Mouse (Mus musculus): ENCODE data around the gene Ptpn11. TPM values are rescaled to one million over a fixed set of nuclear protein-coding genes. Genes with fewer than 3 reads are reported as not detected.
A peak's percentile ranks its signal among the peaks of the same experiment; 100 is the strongest.

The Ptpn11 gene
- polyA plus RNA-seq, 1 experiment from 2014 or later = 15.8 TPM

DNA sequence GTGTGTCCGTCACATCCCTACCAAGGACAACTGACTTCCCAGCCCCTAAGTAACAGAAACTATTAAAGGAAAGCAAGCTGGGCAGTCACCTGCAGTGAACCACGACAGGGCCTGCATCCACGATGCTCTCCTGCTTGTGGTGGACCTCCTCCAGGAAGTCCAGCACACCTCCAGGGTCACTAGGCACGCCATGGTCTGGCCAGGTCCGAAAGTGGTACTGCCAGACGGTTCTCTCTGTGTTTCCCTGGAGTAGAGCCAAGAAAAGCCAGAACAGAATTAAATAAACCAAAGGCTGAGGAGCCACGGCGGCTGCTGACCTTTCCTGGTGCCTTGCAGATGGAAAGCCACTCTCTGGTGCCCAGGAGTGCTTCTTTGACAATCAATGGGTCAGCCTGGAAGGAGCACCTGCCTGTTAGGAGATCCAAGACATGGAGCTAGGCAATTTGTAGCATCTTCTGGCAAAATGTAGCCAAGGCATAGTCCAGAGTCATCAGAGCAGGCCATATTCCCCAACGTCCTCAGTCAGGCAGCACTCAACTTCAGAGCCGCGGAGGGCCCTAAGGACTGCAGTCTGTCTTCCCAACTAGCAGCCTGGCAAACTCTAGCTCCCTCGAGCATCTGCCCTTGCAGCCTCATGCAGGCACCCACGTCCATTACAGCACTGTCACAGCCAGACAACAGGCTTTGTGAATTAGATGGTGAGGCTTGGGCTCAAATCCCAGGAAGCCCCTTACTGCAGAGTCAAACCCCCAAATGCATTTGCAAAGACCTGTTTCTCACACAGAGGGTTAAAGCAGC, 46.6 kb downstream of the Ptpn11 start:
- ATAC-seq = no peak
- 82% methylated on average over 13 of the region's 13 CpGs for WGBS (ENCODE audit: insufficient replicate concordance)
- H3K4me2 ChIP-seq = no peak overlapping the region
- H3K27me3 ChIP-seq (replicated peaks) = no peaks in the 10 kb centered on the region
- H3K4me1 ChIP-seq = no peaks in the 10 kb centered on the region
- peaks cover 97% of the 10 kb centered on the region for H3K36me3 ChIP-seq
- no peak overlapping the region for H3K27ac ChIP-seq
- no peaks in the 10 kb centered on the region for H3K9me3 ChIP-seq (replicated peaks)
- H3K4me3 ChIP-seq = no peak overlapping the region
- H3K9ac ChIP-seq = no peak overlapping the region

DNA sequence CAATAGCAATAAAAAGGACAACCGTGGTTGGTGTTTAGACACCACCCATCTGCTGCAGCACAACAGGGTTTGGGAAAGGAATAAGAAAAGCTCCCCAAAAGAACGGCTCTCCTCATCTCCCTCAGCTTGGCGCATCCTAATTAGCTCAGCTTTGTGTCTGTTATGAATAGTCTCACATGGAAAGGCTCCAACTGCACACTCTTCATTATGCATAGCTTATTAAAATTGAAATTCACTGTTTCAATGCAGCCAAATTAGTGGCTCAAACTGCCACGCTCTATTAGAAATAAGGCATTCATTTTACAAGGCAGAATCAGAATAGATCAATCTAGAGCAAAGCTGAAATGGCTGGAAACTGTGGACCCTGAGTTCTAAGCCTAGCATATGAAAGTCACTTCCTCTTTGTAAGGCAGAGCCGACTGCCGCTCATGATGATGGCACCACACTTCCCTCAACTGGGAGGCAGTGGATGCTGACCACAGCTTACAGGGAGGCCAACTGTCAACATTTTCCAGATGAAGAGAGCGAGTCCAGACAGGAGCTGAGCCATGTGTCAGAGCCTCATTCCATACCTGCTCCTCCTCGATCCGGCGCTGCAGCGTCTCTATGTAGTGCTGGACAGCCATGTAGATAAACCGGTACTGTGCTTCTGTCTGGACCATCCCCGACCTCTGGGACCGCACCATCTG, 48.6 kb downstream of the Ptpn11 start:
- H3K36me3 ChIP-seq = peaks cover 97% of the 10 kb centered on the region
- H3K9ac ChIP-seq = no peak overlapping the region
- 81% methylated on average over 14 of the region's 14 CpGs for WGBS (ENCODE audit: insufficient replicate concordance)
- no peaks in the 10 kb centered on the region for H3K9me3 ChIP-seq (replicated peaks)
- ATAC-seq = no peak
- no peak overlapping the region for H3K4me3 ChIP-seq
- no peak overlapping the region for H3K4me2 ChIP-seq
- no peak overlapping the region for H3K27ac ChIP-seq
- H3K27me3 ChIP-seq (replicated peaks) = no peaks in the 10 kb centered on the region
- H3K4me1 ChIP-seq = no peaks in the 10 kb centered on the region

DNA sequence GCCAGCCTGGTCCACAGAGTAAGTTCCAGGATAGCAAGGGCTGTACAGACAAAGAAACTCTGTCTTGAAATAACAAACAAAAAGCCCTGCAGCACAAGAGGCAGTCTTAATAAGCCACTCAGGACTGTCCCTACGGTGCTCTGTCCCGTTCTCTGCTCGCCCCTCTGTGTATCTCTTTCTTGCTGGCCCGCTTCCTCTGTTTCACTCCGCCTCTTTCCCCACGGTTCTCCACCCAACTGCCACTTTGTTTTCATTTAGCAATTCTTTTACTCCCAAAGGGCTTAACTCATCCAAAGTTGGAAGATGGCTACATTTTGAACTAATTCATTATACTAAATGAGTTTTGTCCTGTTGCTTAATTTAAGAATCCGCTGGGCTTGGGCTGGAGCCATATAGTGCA, 50.9 kb downstream of the Ptpn11 start:
- Histone ChIP-seq H3K4me1 (no peaks in the 10 kb centered on the region), H3K4me3 (no peak overlapping the region), H3K27ac (no peak overlapping the region), H3K36me3 (peaks cover 96% of the 10 kb centered on the region), H3K9me3 (replicated peaks) (no peaks in the 10 kb centered on the region), H3K27me3 (replicated peaks) (no peaks in the 10 kb centered on the region), H3K9ac (no peak overlapping the region), H3K4me2 (no peak overlapping the region)
- no peak for ATAC-seq
- 79% methylated on average over 7 of the region's 7 CpGs for WGBS (ENCODE audit: insufficient replicate concordance)

DNA sequence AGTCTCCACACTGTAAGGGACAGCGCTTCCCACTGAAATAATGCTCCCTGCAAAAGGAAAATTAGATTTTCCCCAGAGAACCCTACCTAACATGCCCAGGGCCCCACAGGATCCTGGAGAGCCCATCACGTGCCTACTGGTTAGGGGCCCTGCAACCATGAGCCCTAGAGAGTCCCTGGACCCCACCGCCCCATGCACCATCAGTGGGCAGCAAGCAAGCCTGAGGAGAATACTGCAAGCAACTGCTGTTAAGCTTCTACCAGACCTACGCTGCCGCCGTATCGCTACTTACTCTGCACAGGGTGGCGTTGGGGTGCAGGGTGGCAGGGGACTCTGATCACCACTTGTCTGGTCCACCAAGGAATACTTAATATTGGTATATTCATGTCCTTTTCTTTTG, 54.1 kb downstream of the Ptpn11 start:
- Histone ChIP-seq H3K4me1 (no peaks in the 10 kb centered on the region), H3K4me2 (no peak overlapping the region), H3K9me3 (replicated peaks) (no peaks in the 10 kb centered on the region), H3K4me3 (no peak overlapping the region), H3K27ac (no peak overlapping the region), H3K27me3 (replicated peaks) (no peaks in the 10 kb centered on the region), H3K36me3 (peaks cover 96% of the 10 kb centered on the region), H3K9ac (no peak overlapping the region)
- WGBS (ENCODE audit: insufficient replicate concordance) = 88% methylated on average over 8 of the region's 8 CpGs
- ATAC-seq = no peak

DNA sequence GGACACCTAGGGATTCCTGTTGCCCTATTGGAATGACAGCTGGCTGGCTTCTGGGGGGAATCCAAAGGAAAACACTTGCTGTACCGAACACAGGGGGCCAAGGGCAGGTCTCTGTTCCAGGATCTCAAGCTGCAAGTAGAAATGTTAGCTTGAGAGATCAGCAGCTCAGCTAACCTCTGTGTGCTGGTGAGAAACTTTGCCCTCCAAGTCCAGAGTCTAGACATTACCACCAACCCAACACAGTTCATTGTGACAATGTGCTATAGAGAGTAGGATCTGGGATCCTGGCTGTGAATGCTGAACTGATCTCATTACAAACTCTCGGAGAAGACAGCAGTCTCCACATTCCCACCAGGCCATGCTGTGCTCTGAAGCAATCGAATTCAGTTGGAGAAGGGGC, 59.4 kb downstream of the Ptpn11 start:
- Histone ChIP-seq H3K4me3 (no peak overlapping the region), H3K4me1 (no peaks in the 10 kb centered on the region), H3K27me3 (replicated peaks) (no peaks in the 10 kb centered on the region), H3K36me3 (peaks cover 72% of the 10 kb centered on the region), H3K9me3 (replicated peaks) (no peaks in the 10 kb centered on the region), H3K4me2 (no peak overlapping the region), H3K27ac (no peak overlapping the region), H3K9ac (no peak overlapping the region)
- ATAC-seq = no peak
- WGBS (ENCODE audit: insufficient replicate concordance) = 86% methylated on average over 3 of the region's 3 CpGs

DNA sequence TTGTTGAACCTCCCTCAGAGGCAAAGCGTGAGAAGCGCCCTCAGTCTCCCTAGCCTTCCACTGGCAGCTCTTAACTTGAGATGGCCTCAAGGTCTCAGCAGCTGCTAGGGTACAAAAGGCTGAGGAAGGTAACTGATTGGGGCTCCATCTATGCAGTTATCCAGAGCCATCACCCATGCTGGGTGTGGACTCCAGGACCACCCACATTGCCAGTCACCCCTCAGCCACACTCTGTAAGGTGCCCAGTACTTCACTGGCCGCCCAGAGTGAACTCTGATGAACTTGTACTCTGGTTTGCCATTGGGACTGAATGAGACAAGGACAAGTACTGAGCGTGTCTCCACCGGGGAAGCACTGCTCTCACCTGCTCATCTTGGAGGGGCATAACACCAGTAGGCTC, 61.9 kb downstream of the Ptpn11 start:
- Histone ChIP-seq H3K9me3 (replicated peaks) (no peaks in the 10 kb centered on the region), H3K9ac (no peak overlapping the region), H3K4me1 (0 out of 2 replicates have a peak, but pooled peaks cover 4% of the 10 kb centered on the region), H3K36me3 (peaks cover 47% of the 10 kb centered on the region), H3K4me3 (no peak overlapping the region), H3K4me2 (no peak overlapping the region), H3K27me3 (replicated peaks) (no peaks in the 10 kb centered on the region), H3K27ac (no peak overlapping the region)
- no peak for ATAC-seq
- WGBS (ENCODE audit: insufficient replicate concordance) = 83% methylated on average over 5 of the region's 5 CpGs

DNA sequence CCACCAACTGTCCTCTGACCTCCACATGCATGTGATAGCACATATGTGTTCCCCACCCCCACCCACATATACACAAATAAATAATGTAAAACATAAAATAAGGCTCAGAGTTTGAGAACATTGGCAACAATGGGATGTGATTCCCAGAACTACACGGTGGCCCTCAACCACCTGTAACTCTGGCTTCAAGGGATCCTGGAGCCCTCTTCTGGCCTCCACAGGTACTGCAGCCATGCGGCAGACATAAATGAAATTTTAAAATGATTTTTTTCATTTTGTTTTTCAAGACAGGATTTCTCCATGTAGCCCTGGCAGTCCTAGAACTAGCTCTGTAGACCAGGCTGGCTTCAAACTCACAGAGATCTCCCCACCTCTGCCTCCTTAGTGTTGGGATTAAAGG, 65.1 kb downstream of the Ptpn11 start:
- peaks cover 15% of the 10 kb centered on the region for H3K36me3 ChIP-seq
- no peaks in the 10 kb centered on the region for H3K27me3 ChIP-seq (replicated peaks)
- WGBS (ENCODE audit: insufficient replicate concordance) = 73% methylated on average over 2 of the region's 2 CpGs
- no peak overlapping the region for H3K4me3 ChIP-seq
- peaks cover 8% of the 10 kb centered on the region; the same call in 1 of the 2 replicates for H3K4me1 ChIP-seq
- no peaks in the 10 kb centered on the region for H3K9me3 ChIP-seq (replicated peaks)
- no peak overlapping the region for H3K9ac ChIP-seq
- H3K27ac ChIP-seq = no peak overlapping the region
- H3K4me2 ChIP-seq = no peak overlapping the region
- no peak for ATAC-seq

DNA sequence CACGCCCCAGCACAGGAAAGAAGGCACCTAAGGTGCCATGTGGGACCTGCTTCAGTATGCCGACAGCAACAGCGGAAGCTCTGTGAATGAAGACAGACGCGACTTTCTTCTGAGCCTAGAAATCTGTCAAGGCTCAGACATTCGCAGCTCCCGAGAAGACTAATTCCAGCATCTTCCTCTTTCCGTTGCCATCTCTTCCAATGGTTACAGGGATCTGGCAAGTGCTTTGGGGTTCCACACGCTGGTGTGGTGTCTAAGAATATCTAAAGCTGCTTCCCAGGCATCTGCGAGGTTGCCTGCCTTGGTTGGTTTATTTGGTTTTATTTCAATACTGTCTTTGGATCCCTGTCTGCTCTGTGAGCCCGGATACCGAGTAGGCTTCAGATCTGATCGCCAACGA, 65.6 kb downstream of the Ptpn11 start:
- WGBS (ENCODE audit: insufficient replicate concordance) = 75% methylated on average over 14 of the region's 14 CpGs
- no peak for ATAC-seq
- Histone ChIP-seq H3K4me3 (no peak overlapping the region), H3K27me3 (replicated peaks) (no peaks in the 10 kb centered on the region), H3K27ac (no peak overlapping the region), H3K9me3 (replicated peaks) (no peaks in the 10 kb centered on the region), H3K4me1 (peaks cover 8% of the 10 kb centered on the region; the same call in 1 of the 2 replicates), H3K9ac (no peak overlapping the region), H3K4me2 (no peak overlapping the region), H3K36me3 (peaks cover 12% of the 10 kb centered on the region)

DNA sequence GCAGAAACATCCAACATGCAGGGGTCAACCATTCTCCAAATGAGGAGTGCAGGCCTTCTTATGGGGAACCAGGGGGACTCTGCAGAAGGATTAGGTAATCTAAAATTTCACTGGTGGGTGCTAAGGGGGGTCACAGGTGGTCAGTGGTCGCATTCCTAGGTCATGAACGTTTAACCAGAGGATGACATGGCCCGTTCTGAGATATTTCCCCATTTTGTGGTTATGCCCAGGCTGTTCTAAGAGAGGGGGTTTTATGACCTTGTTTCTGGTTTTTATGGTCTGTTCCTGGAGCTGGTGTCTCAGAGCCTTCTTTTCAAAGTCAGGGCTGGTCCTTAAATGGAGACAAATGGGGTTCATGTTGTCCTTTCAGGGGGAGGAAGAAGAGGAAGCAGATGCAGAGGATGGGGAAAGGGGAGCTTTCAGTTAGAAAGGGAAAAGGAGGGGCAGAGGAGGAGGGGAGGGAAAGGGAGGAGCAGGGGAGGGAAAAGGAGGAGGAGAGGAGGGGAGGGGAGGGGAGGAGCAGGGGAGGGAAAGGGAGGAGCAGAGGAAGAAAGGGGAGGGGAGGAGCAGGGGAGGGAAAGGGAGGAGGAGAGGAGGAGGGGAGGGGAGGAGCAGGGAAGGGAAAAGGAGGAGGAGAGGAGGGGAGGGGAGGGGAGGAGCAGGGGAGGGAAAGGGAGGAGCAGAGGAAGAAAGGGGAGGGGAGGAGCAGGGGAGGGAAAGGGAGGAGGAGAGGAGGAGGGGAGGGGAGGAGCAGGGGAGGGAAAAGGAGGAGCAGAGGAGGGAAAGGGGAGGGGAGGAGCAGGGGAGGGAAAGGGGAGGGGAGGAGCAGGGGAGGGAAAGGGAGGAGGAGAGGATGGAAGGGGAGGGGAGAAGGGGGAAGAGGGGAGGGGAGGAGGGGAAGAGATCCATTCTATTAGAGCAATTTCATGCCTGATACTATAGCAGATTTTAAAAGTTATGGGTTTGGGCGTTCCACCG, 66.7 kb downstream of the Ptpn11 start:
- Histone ChIP-seq H3K27me3 (replicated peaks) (no peaks in the 10 kb centered on the region), H3K4me2 (no peak overlapping the region), H3K9me3 (replicated peaks) (no peaks in the 10 kb centered on the region), H3K36me3 (peaks cover 3% of the 10 kb centered on the region), H3K9ac (no peak overlapping the region), H3K27ac (no peak overlapping the region), H3K4me3 (no peak overlapping the region), H3K4me1 (peaks cover 8% of the 10 kb centered on the region; the same call in 1 of the 2 replicates)
- no peak for ATAC-seq
- 37% methylated on average over 5 of the region's 5 CpGs for WGBS (ENCODE audit: insufficient replicate concordance)

DNA sequence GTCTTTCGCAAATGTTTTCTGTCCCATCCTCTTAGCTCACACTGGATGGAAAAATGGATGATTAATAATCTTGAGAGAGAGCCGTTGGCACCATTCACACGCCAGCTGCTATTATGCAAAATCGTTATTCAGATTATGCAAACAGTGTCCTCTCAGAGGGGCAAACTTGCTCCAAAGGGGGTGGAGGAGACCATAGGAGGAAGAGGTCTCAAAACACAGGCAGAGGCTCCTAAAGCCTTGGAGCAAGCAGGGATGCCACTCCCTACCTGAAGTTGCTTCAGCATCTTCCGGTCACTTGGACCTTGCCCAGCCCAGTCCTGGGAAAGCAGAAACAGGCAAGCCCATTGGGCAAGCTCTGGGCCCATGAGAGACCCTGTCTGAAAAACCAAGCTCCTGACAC, 67.8 kb downstream of the Ptpn11 start:
- H3K9me3 ChIP-seq (replicated peaks) = no peaks in the 10 kb centered on the region
- no peaks in the 10 kb centered on the region for H3K36me3 ChIP-seq
- H3K9ac ChIP-seq = no peak overlapping the region
- ATAC-seq = no peak
- WGBS (ENCODE audit: insufficient replicate concordance) = 72% methylated on average over 5 of the region's 5 CpGs
- H3K27ac ChIP-seq = 0 out of 2 replicates have a peak overlapping the region, but pooled peaks have one; percentile 6
- no peak overlapping the region for H3K4me2 ChIP-seq
- H3K27me3 ChIP-seq (replicated peaks) = no peaks in the 10 kb centered on the region
- H3K4me1 ChIP-seq = peaks cover 8% of the 10 kb centered on the region; the same call in 1 of the 2 replicates
- H3K4me3 ChIP-seq = no peak overlapping the region

DNA sequence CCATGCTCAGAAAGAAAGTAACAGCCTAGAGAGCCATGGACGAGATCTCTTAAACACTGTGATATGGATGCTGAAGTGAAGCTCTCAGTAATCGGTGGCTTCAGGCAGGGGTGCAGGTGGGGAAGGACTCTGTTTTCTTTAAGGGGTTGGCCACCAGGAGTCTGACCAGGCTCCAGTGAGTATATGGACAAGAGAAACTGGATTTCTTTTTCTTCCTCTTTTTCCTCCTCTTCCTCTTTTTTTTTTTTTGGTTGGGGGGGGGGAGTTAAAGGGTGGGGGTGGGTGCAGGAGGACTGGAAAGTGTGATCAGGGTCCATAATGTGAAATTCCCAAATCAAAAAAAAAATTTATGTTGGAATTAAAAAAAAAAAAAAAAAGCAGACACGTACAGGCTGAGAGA, 68.6 kb downstream of the Ptpn11 start:
- H3K4me2 ChIP-seq = no peak overlapping the region
- no peaks in the 10 kb centered on the region for H3K27me3 ChIP-seq (replicated peaks)
- 0 out of 2 replicates have a peak overlapping the region, but pooled peaks have one; percentile 25 for H3K27ac ChIP-seq
- peaks cover 8% of the 10 kb centered on the region; the same call in 1 of the 2 replicates for H3K4me1 ChIP-seq
- no peaks in the 10 kb centered on the region for H3K36me3 ChIP-seq
- H3K9ac ChIP-seq = no peak overlapping the region
- H3K9me3 ChIP-seq (replicated peaks) = no peaks in the 10 kb centered on the region
- H3K4me3 ChIP-seq = no peak overlapping the region
- no peak for ATAC-seq
- WGBS (ENCODE audit: insufficient replicate concordance) = 48% methylated on average over 3 of the region's 3 CpGs
